Mouse (Mus musculus): ENCODE results near the gene Amz1. TPM values are rescaled to one million over a fixed set of nuclear protein-coding genes. Genes with fewer than 3 reads are reported as not detected.

The Amz1 gene
- total RNA-seq, 1 experiment, result 5.6 TPM

DNA sequence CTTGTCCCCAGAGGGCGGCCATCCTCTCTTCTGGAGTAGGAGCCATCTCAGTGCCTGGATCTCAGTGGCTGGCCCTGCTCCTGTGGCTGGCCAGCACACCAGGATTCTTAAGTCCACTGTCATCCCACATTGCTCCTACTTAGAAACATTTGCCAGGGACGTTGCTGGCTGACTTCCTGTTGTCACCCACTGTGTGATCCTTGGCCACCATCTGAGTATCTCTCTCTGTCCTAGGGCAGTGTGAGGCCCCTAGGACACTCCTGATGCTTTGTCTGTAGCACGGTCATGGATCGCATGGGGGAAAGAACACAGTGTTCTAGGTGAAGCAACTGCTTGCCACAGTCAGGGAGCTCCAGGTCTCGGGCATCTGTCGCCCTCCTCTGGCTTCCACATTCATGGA, 13.6 kb upstream of the Amz1 start:
- peaks cover 38% of the 10 kb centered on the region for H3K36me3 ChIP-seq (ENCODE audit: control insufficient read depth, insufficient read depth, low read length, poor library complexity, severe bottlenecking)
- TF ChIP-seq HCFC1 (IDR thresholded peaks at IDR 0.05; ENCODE audit: borderline replicate concordance, insufficient read depth, low read length), result no peak
- TF ChIP-seq ZC3H11A (IDR thresholded peaks at IDR 0.05; ENCODE audit: borderline replicate concordance, low read depth, low read length), result no peak
- no peak for TF ChIP-seq MAFK (IDR thresholded peaks at IDR 0.05; ENCODE audit: insufficient read depth, low read depth, low read length)
- in situ Hi-C loops (cut with MboI; ENCODE audit: low sequenced_read_pairs in 2 of 2, unreplicated experiment in 2 of 2), result no loop called here
- H3K9me3 ChIP-seq (ENCODE audit: control insufficient read depth, insufficient read depth, low read depth, low read length), result no peaks in the 10 kb centered on the region
- H3K27ac ChIP-seq (ENCODE audit: insufficient read depth, low read depth, low read length, poor library complexity, severe bottlenecking), result no peak overlapping the region
- no peak for DNase-seq (ENCODE audit: low read depth, low spot score)
- H3K9ac ChIP-seq (ENCODE audit: insufficient read depth, low read depth, low read length, poor library complexity, severe bottlenecking), result no peak overlapping the region
- H3K4me1 ChIP-seq (ENCODE audit: control insufficient read depth in 2 of 2, insufficient read depth in 2 of 2, low read length in 2 of 2, poor library complexity in 1 of 2), result no peaks in the 10 kb centered on the region
- H3K4me3 ChIP-seq (ENCODE audit: insufficient read depth in 1 of 2, low read depth in 1 of 2, low read length in 2 of 2, poor library complexity in 1 of 2, severe bottlenecking in 1 of 2), result no peak overlapping the region

DNA sequence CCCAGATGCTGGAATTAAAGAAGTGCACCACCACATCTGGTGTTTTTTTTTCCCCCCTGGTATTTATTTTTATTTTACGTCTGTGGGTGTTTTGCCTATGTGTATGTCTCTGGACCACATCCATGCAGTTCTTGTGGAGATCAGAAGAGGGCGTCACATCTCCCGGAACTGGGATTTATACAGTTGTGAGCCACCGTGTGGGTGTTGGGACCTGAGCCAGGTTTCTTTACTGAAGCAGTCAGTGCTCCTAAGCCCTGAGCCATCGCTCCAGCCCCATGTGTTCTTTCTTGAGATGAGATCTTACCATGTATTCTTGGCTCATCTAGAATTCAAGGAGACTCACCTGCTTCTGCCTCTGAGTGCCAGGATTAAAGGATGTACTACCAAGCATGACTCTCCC, 12.9 kb upstream of the Amz1 start:
- no peak for DNase-seq (ENCODE audit: low read depth, low spot score)
- H3K27ac ChIP-seq (ENCODE audit: insufficient read depth, low read depth, low read length, poor library complexity, severe bottlenecking), result no peak overlapping the region
- no peak overlapping the region for H3K9ac ChIP-seq (ENCODE audit: insufficient read depth, low read depth, low read length, poor library complexity, severe bottlenecking)
- H3K9me3 ChIP-seq (ENCODE audit: control insufficient read depth, insufficient read depth, low read depth, low read length), result no peaks in the 10 kb centered on the region
- in situ Hi-C loops (cut with MboI; ENCODE audit: low sequenced_read_pairs in 2 of 2, unreplicated experiment in 2 of 2), result no loop called here
- peaks cover 42% of the 10 kb centered on the region for H3K36me3 ChIP-seq (ENCODE audit: control insufficient read depth, insufficient read depth, low read length, poor library complexity, severe bottlenecking)
- no peak for TF ChIP-seq MAFK (IDR thresholded peaks at IDR 0.05; ENCODE audit: insufficient read depth, low read depth, low read length)
- no peak for TF ChIP-seq HCFC1 (IDR thresholded peaks at IDR 0.05; ENCODE audit: borderline replicate concordance, insufficient read depth, low read length)
- no peak for TF ChIP-seq CHD2 (IDR thresholded peaks at IDR 0.05; ENCODE audit: low read depth, low read length)
- TF ChIP-seq ZC3H11A (IDR thresholded peaks at IDR 0.05; ENCODE audit: borderline replicate concordance, low read depth, low read length), result no peak
- no peak for TF ChIP-seq ZNF384 (IDR thresholded peaks at IDR 0.05; ENCODE audit: low read depth, low read length)
- no peaks in the 10 kb centered on the region for H3K4me1 ChIP-seq (ENCODE audit: control insufficient read depth in 2 of 2, insufficient read depth in 2 of 2, low read length in 2 of 2, poor library complexity in 1 of 2)
- H3K4me3 ChIP-seq (ENCODE audit: insufficient read depth in 1 of 2, low read depth in 1 of 2, low read length in 2 of 2, poor library complexity in 1 of 2, severe bottlenecking in 1 of 2), result no peak overlapping the region

DNA sequence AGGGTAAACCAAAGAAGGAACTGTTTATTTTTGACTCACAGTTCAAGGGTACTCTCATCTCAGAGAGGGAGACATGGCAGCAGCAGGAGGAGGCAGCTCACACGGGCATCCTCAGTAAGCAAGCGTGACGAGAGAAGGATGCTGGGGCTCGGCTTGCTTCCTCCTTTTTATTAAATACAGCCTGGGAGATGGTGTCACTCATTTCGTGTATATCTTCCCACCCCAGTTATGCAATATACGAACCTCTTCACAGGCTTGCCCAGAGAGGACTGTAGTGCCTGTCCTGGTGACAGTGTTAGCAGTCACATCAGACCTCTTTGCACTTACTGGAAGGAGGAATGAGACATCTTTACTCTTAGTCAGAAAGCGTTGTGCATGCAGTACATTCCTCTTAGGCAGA, 3.2 kb upstream of the Amz1 start:
- Histone ChIP-seq H3K9ac (ENCODE audit: insufficient read depth, low read depth, low read length, poor library complexity, severe bottlenecking) (no peak overlapping the region), H3K36me3 (ENCODE audit: control insufficient read depth, insufficient read depth, low read length, poor library complexity, severe bottlenecking) (peaks cover 18% of the 10 kb centered on the region), H3K27ac (ENCODE audit: insufficient read depth, low read depth, low read length, poor library complexity, severe bottlenecking) (no peak overlapping the region), H3K9me3 (ENCODE audit: control insufficient read depth, insufficient read depth, low read depth, low read length) (no peaks in the 10 kb centered on the region), H3K4me3 (ENCODE audit: insufficient read depth in 1 of 2, low read depth in 1 of 2, low read length in 2 of 2, poor library complexity in 1 of 2, severe bottlenecking in 1 of 2) (no peak overlapping the region), H3K4me1 (ENCODE audit: control insufficient read depth in 2 of 2, insufficient read depth in 2 of 2, low read length in 2 of 2, poor library complexity in 1 of 2) (no peaks in the 10 kb centered on the region)
- in situ Hi-C loops (cut with MboI; ENCODE audit: low sequenced_read_pairs in 2 of 2, unreplicated experiment in 2 of 2), result no loop called here
- no peak for DNase-seq (ENCODE audit: low read depth, low spot score)
- TF ChIP-seq CHD2 (IDR thresholded peaks at IDR 0.05; ENCODE audit: low read depth, low read length) (no peak), ZC3H11A (IDR thresholded peaks at IDR 0.05; ENCODE audit: borderline replicate concordance, low read depth, low read length) (no peak), MAFK (IDR thresholded peaks at IDR 0.05; ENCODE audit: insufficient read depth, low read depth, low read length) (no peak), HCFC1 (IDR thresholded peaks at IDR 0.05; ENCODE audit: borderline replicate concordance, insufficient read depth, low read length) (no peak), ZNF384 (IDR thresholded peaks at IDR 0.05; ENCODE audit: low read depth, low read length) (no peak)

DNA sequence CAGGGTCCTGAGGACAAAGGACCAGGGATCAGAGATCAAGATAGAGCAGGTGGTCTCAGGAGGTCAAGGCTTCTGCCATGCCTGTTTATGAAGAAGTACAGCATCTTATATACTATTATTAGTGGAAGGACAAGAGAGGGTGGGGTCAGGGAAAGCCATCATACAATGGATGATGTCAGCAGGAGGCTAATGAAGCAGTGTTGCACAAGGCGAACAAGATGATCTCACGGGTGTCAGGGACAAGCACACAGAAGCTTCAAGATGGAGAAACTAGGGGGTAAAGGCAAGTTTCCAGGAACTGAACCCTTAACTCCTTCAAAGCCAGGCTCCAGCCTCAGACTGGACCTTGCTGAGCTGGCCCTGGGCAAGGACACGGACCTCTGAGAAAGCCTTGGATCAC, 1.8 kb upstream of the Amz1 start:
- peaks cover 12% of the 10 kb centered on the region for H3K36me3 ChIP-seq (ENCODE audit: control insufficient read depth, insufficient read depth, low read length, poor library complexity, severe bottlenecking)
- DNase-seq (ENCODE audit: low read depth, low spot score), result no peak
- H3K4me1 ChIP-seq (ENCODE audit: control insufficient read depth in 2 of 2, insufficient read depth in 2 of 2, low read length in 2 of 2, poor library complexity in 1 of 2), result no peaks in the 10 kb centered on the region
- TF ChIP-seq ZC3H11A (IDR thresholded peaks at IDR 0.05; ENCODE audit: borderline replicate concordance, low read depth, low read length), result no peak
- TF ChIP-seq HCFC1 (IDR thresholded peaks at IDR 0.05; ENCODE audit: borderline replicate concordance, insufficient read depth, low read length), result no peak
- no peak for TF ChIP-seq MAFK (IDR thresholded peaks at IDR 0.05; ENCODE audit: insufficient read depth, low read depth, low read length)
- TF ChIP-seq CHD2 (IDR thresholded peaks at IDR 0.05; ENCODE audit: low read depth, low read length), result no peak
- no peak for TF ChIP-seq ZNF384 (IDR thresholded peaks at IDR 0.05; ENCODE audit: low read depth, low read length)
- H3K4me3 ChIP-seq (ENCODE audit: insufficient read depth in 1 of 2, low read depth in 1 of 2, low read length in 2 of 2, poor library complexity in 1 of 2, severe bottlenecking in 1 of 2), result no peak overlapping the region
- no peak overlapping the region for H3K9ac ChIP-seq (ENCODE audit: insufficient read depth, low read depth, low read length, poor library complexity, severe bottlenecking)
- no peak overlapping the region for H3K27ac ChIP-seq (ENCODE audit: insufficient read depth, low read depth, low read length, poor library complexity, severe bottlenecking)
- no peaks in the 10 kb centered on the region for H3K9me3 ChIP-seq (ENCODE audit: control insufficient read depth, insufficient read depth, low read depth, low read length)
- in situ Hi-C loops (cut with MboI; ENCODE audit: low sequenced_read_pairs in 2 of 2, unreplicated experiment in 2 of 2), result no loop called here

All from ES-E14 (cell line).